Mouse (Mus musculus): ENCODE measurements around the gene Nr1h2.

Nr1h2 gene

GRCm38 (mm10) chr7:44527483-44528398 is 26.0 kb downstream of the Nr1h2 start:
- peak; percentile 92 to 94 for DNase-seq

- DNase-seq = peak; percentile 31 to 37
Measured at GRCm38 (mm10) chr7:44526414-44527154, 27.2 kb downstream of the Nr1h2 start.

GRCm38 (mm10) chr7:44525126-44525832 is 28.5 kb downstream of the Nr1h2 start:
- DNase-seq = peak; percentile 58 to 61

- peak in 1 of 2 experiments; percentile 18 for DNase-seq
Measured at GRCm38 (mm10) chr7:44524502-44524901, 29.2 kb downstream of the Nr1h2 start, which contains the start of gene Mybpc2. Gene Mybpc2 (minus strand): TSS chr7:44524656.

GRCm38 (mm10) chr7:44523056-44523455 is 30.7 kb downstream of the Nr1h2 start:
- no peak for DNase-seq

- peak; percentile 87 to 88 for DNase-seq
Measured at GRCm38 (mm10) chr7:44521710-44522109, 32.0 kb downstream of the Nr1h2 start.

DNA sequence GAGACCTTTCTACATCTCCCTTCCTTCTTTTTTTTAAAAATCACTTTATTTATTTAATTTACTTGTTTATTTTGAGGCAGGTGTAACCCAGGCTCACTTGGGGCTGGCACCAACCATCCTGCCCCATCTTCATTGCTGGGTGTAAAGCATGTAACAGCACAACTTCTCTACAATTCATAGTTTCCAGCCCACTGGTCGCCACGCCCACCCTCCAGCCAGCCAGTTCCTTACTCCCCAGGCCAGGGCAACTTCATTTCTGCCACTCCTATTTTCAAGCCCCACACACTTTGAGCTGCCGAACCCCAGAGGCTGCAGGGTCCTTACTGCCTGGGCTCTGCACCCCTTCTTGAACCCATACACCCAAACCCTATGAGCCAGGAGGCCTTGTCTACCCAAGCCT is 32.8 kb downstream of the Nr1h2 start:
- DNase-seq = peak; percentile 32 to 46

DNA sequence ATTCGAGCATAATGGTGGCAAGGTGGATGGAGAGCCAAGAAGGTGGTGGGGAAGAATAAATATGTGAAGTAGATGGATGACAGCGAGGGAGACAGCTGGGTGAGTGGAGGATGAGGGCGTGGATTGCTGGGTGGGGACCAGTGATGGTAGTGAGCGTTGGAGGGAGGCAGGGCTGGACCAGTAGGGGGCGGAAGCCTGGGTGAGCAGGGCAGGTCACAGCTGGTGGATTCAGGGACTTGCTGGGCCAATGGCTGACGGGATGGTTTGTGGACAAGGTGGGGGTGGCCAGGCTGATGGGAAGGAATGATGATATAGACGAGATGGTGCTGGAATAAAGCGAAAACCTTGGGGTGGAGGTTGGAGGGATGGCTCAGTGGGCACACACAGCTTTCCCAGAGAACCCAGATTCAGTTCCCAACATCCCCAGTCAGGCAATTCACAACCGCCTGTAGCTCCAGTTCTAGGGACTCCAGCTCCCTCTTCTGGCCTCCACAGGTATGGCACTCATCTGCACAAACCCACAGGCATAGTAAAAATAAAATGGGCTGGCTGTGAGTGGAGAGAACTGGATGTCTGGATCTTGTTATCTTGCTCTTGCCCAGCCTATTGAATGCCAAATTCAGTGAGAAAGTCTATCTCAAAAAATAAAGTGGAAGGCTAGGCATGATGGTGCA is 34.4 kb downstream of the Nr1h2 start:
- DNase-seq = peak; percentile 48 to 49

DNA sequence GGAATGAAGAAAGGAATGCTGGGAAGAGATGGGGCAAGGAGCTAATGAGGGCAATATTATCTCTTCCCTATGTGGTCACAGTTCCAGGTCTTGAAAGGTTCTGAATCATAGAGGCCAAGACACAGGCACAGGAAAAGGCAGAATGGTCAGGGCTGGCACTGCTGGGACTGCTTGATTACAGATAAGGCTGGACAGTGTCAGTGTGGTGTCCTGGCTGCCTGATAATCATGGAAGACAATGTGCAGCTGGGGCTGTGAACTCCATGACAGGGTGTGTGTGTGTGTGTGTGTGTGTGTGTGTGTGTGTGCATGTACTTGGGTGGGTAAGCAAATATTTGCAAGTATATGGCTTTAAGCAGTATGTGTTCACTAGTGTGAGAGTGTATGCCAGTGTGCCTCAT is 46.3 kb downstream of the Nr1h2 start:
- no peak for DNase-seq

DNA sequence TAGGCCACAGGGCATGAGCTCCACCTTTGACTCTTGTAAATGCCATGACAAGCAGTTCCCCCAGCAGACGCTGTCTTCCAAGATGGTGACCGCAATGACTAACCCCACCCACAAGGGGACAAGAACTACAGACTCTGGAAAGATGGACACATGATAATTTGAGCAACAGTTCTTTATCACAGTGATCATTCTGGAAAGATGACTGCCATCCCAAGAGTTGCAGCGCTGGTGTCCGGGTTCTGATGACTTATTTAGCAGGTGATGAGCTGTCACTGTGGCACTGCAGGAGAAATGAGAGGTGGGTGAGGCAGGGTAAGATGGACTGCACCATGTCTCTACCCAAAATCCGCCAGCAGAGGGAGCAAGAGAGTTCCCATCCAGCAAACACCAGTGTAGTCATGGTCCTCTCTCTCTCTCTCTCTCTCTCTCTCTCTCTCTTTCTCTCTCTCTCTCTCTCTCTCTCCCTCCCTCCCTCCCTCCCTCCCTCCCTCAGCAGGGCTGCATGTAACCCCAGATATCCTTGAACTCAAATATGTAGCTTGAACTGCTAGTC is 52.1 kb downstream of the Nr1h2 start:
- DNase-seq = peak; percentile 87 to 89

DNA sequence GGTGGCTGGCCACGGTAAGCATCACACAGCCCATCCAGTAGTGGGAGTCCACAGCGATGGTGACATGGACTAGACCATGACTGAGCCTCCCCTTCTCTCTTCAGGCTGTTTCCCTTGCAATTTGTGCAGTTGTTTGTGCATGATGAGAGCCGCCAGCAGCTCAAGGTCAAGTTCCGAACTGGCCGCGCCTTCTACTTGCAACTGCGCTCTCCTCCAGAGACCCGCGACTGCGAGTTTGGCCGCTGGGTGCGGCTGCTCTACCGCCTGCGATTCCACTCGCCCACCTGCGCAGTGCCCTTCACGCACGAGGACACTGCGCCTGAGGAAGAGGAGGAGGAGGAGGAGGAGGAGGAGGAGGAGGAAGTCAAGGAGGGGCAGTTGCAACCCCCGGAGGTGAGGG is 53.7 kb downstream of the Nr1h2 start:
- DNase-seq = no peak

All from B cell, adult 2 months (primary cell).